Mouse (Mus musculus): ENCODE measurements around the gene Gm49425. TPM values are rescaled to one million over a fixed set of nuclear protein-coding genes. Genes with fewer than 3 reads are reported as not detected.

Gene Gm49425
- polyA plus RNA-seq, 1 experiment: not detected

DNA sequence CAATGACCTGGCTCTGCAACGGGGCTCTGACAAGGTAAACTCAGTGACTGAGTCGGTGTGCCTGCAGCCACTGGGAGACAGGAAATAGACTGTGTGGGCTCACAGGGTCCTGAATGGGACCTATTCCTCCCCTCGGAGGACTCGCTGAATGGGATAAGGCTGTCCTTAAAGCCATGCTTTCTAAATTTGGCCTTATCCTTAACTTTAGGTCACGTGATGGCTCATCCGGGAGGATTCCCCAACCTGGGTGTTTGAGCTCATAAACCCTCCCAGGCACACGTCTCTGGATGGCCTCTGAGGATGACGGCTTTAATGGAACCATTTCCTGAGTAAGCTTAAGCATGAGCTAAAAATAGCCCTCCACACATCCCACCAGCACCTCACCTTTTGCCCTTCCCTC lies 24.3 kb downstream of the Gm49425 start:
- H3K36me3 ChIP-seq (ENCODE audit: control insufficient read depth, insufficient read depth, low read length): no peaks in the 10 kb centered on the region
- H3K27ac ChIP-seq (ENCODE audit: insufficient read depth, low read depth, low read length): no peak overlapping the region
- no peak for TF ChIP-seq CTCF (IDR thresholded peaks at IDR 0.05; ENCODE audit: extremely low read depth, insufficient read length, insufficient replicate concordance, low read depth, low read length)
- TF ChIP-seq POLR2A (IDR thresholded peaks at IDR 0.05; ENCODE audit: low read depth, low read length): no peak
- H3K4me1 ChIP-seq (ENCODE audit: control insufficient read depth, insufficient read depth, insufficient read length, low read length): no peaks in the 10 kb centered on the region
- no peaks in the 10 kb centered on the region for H3K27me3 ChIP-seq (ENCODE audit: control insufficient read depth, insufficient read depth, low read length)
- no peak overlapping the region for H3K4me3 ChIP-seq (ENCODE audit: low read depth, low read length)
- WGBS: 69% methylated on average over 8 of the region's 8 CpGs

DNA sequence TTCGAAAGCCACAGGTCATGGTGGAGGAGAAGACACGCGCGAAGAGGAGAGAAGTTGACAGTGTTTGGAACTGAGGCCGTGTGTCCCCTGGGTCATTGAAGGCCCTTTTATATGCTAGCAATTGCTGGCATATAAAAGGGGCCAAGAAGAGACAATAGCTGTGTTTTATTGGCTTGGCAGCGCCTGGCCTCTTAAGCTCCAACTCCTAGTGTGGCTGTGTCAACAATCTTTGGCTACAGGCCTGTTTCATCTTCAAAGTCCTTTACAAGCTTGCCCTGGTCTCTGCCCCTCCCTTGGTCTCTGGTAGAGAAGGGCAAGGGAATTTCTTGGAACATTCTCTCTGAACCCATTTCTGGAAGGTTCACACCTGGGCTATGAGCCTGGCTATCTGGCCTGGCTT lies 25.6 kb downstream of the Gm49425 start, which contains the start of gene Krt83:
Krt83 (minus strand) TSS at position 82 of the 400 bp plus-strand sequence.
- H3K4me3 ChIP-seq (ENCODE audit: low read depth, low read length): no peak within 1 kb of the TSS

DNA sequence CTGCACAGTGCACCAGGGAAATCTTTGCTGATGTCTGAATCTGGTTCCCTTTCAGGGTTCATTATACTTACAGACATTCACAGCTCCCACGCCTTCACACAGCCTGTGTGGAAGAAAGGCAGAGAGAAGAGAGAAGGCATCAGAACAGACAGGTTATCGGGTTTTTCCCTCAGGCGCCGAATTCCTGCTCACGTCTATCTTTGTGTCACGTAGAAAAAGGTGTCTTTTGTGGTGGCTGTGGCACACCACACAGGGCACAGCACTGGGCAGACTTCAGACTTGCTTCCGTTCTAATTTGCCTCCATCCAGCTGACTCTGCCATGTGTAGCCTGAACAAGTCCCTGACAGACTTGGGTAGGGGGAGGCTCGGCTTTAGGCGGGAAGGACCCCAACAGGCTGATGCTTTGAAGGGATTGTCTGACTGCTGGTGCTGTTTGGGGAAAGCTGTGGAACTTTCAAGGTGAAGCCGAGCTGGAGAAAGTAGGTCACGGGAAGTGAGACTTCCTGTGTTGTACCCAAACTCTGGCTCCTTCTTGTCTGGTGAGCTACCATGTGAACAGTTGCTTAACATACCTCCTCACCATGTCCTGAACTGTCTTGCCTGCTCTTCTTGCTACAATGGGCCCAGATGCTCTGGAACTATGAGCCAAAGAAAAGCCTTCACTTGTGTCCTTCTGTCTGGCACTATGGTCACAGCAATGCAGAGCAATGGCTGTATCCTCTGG lies 31.0 kb downstream of the Gm49425 start:
- Histone ChIP-seq H3K27me3 (ENCODE audit: control insufficient read depth, insufficient read depth, low read length) (no peaks in the 10 kb centered on the region), H3K4me1 (ENCODE audit: control insufficient read depth, insufficient read depth, insufficient read length, low read length) (no peaks in the 10 kb centered on the region), H3K4me3 (ENCODE audit: low read depth, low read length) (no peak overlapping the region), H3K36me3 (ENCODE audit: control insufficient read depth, insufficient read depth, low read length) (no peaks in the 10 kb centered on the region), H3K27ac (ENCODE audit: insufficient read depth, low read depth, low read length) (no peak overlapping the region)
- WGBS: 78% methylated on average over 11 of the region's 11 CpGs
- TF ChIP-seq POLR2A (IDR thresholded peaks at IDR 0.05; ENCODE audit: low read depth, low read length): no peak

More for the DNA sequence above, 25.6 kb downstream of the Gm49425 start, which contains the start of gene Krt83:
- no peak for TF ChIP-seq POLR2A (IDR thresholded peaks at IDR 0.05; ENCODE audit: low read depth, low read length)
- Histone ChIP-seq H3K27me3 (ENCODE audit: control insufficient read depth, insufficient read depth, low read length) (no peaks in the 10 kb centered on the region), H3K27ac (ENCODE audit: insufficient read depth, low read depth, low read length) (no peak within 1 kb of the TSS), H3K4me1 (ENCODE audit: control insufficient read depth, insufficient read depth, insufficient read length, low read length) (no peaks in the 10 kb centered on the region), H3K36me3 (ENCODE audit: control insufficient read depth, insufficient read depth, low read length) (no peaks in the 10 kb centered on the region)
- WGBS: 45% methylated on average over 6 of the region's 6 CpGs

DNA sequence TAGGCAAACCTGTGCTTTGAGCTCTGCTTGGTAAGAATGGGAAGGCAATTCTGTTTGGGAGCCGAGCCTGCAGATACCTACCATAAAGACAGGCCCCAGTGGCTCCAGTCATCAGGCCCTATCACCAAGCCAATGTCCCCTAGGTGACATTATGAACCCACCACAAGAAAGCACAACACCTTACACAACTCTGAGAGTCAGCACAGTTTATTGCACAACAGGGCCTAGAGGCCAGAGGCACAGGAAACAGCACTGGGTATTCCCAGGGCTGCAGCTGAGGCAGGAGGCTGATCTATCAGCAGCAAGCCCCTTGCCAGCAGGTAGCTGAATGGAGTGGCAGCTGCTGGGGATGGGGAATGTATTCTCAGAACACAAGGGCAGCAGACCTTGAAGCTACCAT lies 32.1 kb downstream of the Gm49425 start:
- H3K36me3 ChIP-seq (ENCODE audit: control insufficient read depth, insufficient read depth, low read length): no peaks in the 10 kb centered on the region
- no peak for TF ChIP-seq CTCF (IDR thresholded peaks at IDR 0.05; ENCODE audit: extremely low read depth, insufficient read length, insufficient replicate concordance, low read depth, low read length)
- TF ChIP-seq POLR2A (IDR thresholded peaks at IDR 0.05; ENCODE audit: low read depth, low read length): no peak
- no peaks in the 10 kb centered on the region for H3K27me3 ChIP-seq (ENCODE audit: control insufficient read depth, insufficient read depth, low read length)
- H3K27ac ChIP-seq (ENCODE audit: insufficient read depth, low read depth, low read length): no peak overlapping the region
- 76% methylated on average over 1 of the region's 1 CpGs for WGBS
- no peak overlapping the region for H3K4me3 ChIP-seq (ENCODE audit: low read depth, low read length)
- H3K4me1 ChIP-seq (ENCODE audit: control insufficient read depth, insufficient read depth, insufficient read length, low read length): no peaks in the 10 kb centered on the region

DNA sequence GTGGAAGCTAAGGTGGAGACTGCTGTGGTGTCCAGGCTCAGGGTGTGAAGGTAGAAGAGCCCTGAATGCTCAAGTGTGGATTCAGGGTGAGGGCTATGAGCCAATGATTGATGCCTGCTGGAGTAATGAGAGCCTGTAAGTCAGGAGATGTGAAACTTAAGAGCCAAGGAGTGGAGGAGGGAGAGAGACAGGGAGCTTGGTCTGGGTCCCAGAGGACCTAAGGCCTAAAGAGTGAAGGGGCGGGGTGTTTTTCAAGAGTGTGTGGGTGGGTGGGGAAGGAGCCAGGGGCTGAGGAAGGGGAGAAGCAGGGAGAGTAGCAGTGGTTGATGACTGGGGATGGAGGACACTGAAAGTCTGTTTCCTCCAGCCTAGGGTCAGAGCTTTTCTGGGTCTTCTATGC lies 33.4 kb downstream of the Gm49425 start:
- H3K4me1 ChIP-seq (ENCODE audit: control insufficient read depth, insufficient read depth, insufficient read length, low read length): peaks cover 4% of the 10 kb centered on the region
- H3K36me3 ChIP-seq (ENCODE audit: control insufficient read depth, insufficient read depth, low read length): no peaks in the 10 kb centered on the region
- TF ChIP-seq POLR2A (IDR thresholded peaks at IDR 0.05; ENCODE audit: low read depth, low read length) (no peak), CTCF (IDR thresholded peaks at IDR 0.05; ENCODE audit: extremely low read depth, insufficient read length, insufficient replicate concordance, low read depth, low read length) (no peak)
- WGBS: 82% methylated on average over 1 of the region's 1 CpGs
- no peak overlapping the region for H3K4me3 ChIP-seq (ENCODE audit: low read depth, low read length)
- no peak overlapping the region for H3K27ac ChIP-seq (ENCODE audit: insufficient read depth, low read depth, low read length)
- 0 out of 2 replicates have a peak, but pooled peaks cover 2% of the 10 kb centered on the region for H3K27me3 ChIP-seq (ENCODE audit: control insufficient read depth, insufficient read depth, low read length)

DNA sequence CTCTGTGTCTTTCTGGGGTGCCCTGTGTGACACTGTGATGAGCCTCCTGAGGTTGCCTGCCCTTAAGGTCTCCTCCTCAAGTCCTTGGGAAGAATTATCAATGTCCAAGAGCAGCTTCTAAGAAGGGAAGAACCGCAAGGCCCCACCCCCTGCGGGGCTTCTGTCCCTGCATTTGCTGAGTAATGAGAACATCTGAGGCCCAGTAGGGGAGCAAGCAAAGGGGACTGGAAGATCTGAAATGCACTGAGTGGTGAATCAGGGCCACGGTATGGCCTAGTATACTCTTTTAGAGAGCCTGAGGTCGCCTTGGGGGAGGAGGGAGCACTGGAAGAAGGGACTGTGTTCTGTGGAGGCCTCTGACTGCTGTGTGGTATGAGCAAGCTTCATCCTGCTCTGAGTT lies 35.0 kb downstream of the Gm49425 start:
- 0 out of 2 replicates have a peak, but pooled peaks cover 2% of the 10 kb centered on the region for H3K27me3 ChIP-seq (ENCODE audit: control insufficient read depth, insufficient read depth, low read length)
- H3K4me3 ChIP-seq (ENCODE audit: low read depth, low read length): no peak overlapping the region
- H3K36me3 ChIP-seq (ENCODE audit: control insufficient read depth, insufficient read depth, low read length): no peaks in the 10 kb centered on the region
- 41% methylated on average over 4 of the region's 4 CpGs for WGBS
- no peak overlapping the region for H3K27ac ChIP-seq (ENCODE audit: insufficient read depth, low read depth, low read length)
- TF ChIP-seq CTCF (IDR thresholded peaks at IDR 0.05; ENCODE audit: extremely low read depth, insufficient read length, insufficient replicate concordance, low read depth, low read length): no peak
- no peak for TF ChIP-seq POLR2A (IDR thresholded peaks at IDR 0.05; ENCODE audit: low read depth, low read length)
- H3K4me1 ChIP-seq (ENCODE audit: control insufficient read depth, insufficient read depth, insufficient read length, low read length): peaks cover 4% of the 10 kb centered on the region

DNA sequence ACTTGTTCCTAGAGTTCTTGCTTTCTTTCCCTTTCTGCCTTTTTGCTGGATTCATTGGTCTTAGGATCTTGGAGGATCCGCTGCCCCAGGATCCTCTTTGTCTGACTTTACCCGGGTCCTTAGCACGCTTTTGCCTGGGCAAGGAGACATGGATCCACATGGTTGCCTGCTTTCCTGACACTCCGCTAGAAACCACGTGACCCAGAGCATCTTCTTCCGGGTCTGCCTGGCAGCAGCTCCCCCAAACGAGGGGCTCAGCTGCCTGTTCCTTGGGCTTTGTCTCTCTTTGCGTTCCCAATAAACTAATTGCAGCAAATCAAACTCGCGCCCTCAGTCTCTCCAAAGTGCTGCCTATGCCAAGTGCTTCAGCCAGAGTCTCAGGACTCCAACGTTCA lies 37.4 kb downstream of the Gm49425 start:
- Histone ChIP-seq H3K27me3 (ENCODE audit: control insufficient read depth, insufficient read depth, low read length) (0 out of 2 replicates have a peak, but pooled peaks cover 2% of the 10 kb centered on the region), H3K27ac (ENCODE audit: insufficient read depth, low read depth, low read length) (no peak overlapping the region), H3K4me1 (ENCODE audit: control insufficient read depth, insufficient read depth, insufficient read length, low read length) (peaks cover 4% of the 10 kb centered on the region), H3K4me3 (ENCODE audit: low read depth, low read length) (peak overlapping the region; percentile 39), H3K36me3 (ENCODE audit: control insufficient read depth, insufficient read depth, low read length) (no peaks in the 10 kb centered on the region)
- WGBS: 26% methylated on average over 11 of the region's 11 CpGs
- TF ChIP-seq CTCF (IDR thresholded peaks at IDR 0.05; ENCODE audit: extremely low read depth, insufficient read length, insufficient replicate concordance, low read depth, low read length) (no peak), POLR2A (IDR thresholded peaks at IDR 0.05; ENCODE audit: low read depth, low read length) (no peak)
